Mouse (Mus musculus) thymus, adult 2 months (tissue): ENCODE results near the gene Pcdh8.

Experiments
- CTCF ChIP-seq: fragments of 200-500 bp; IDR thresholded peaks from 2 replicates; pipeline ENCODE4 v1.5.1; 2012; ENCODE audit warnings: mild to moderate bottlenecking, control low read depth, low read length, moderate library complexity, borderline replicate concordance; ENCODE audit not compliant: control insufficient read depth, poor library complexity, insufficient read depth; ENCODE audit errors: extremely low read depth
- POLR2A ChIP-seq: fragments of 200-500 bp; IDR thresholded peaks from 2 replicates; pipeline ENCODE4 v1.6.1; 2012; ENCODE audit warnings: mild to moderate bottlenecking, low read length, control low read depth, moderate library complexity; ENCODE audit not compliant: control insufficient read depth, poor library complexity, insufficient read depth; ENCODE audit errors: extremely low read depth

- TF ChIP-seq CTCF = no peak
- TF ChIP-seq POLR2A = no peak
These were observed 5.8 kb downstream of the Pcdh8 start for GRCm38 (mm10) chr14:79765196-79765765.
